Comparison of ENCODE assay signal across 25 mouse cellular contexts in genomic region chr4:24799037-24799436, GRCm38 (mm10). TPM values are rescaled to one million over a fixed set of nuclear protein-coding genes. Genes with fewer than 3 reads are reported as not detected.
A peak's percentile ranks its signal among the peaks of the same experiment; 100 is the strongest.
DNase-seq lines count a peak whose midpoint lies in the region; ATAC-seq lines count a peak whose summit lies in the region.
"Had no signal": no experiment of that assay in that cellular context is flagged by ENCODE, and none has a peak within 500 bp of the region (broad histone marks: within the 10 kb centered on the region; RNA-seq: fewer than 3 reads in every experiment).

No protein-coding gene starts in this region.

- no peaks in the 10 kb centered on the region for H3K36me3 ChIP-seq in neural tube, embryonic 13.5 days
- H3K36me3 ChIP-seq: embryonic facial prominence, embryonic 10.5 days; heart, embryonic 13.5 days; limb, embryonic 13.5 days; lung, embryonic 15.5 days had no signal

- ATAC-seq in frontal cortex, adult (ENCODE audit: low TSS enrichment), result peak; percentile 83
- 0 out of 2 replicates have a peak, but pooled peaks have one; percentile 48 for ATAC-seq in neural tube, embryonic 13.5 days (ENCODE audit: low read depth)
- ATAC-seq: hindbrain, postnatal 0 days; midbrain, embryonic 16.5 days; Patski had no signal

- H3K9ac ChIP-seq in neural tube, embryonic 13.5 days, result no peak overlapping the region
- H3K9ac ChIP-seq: heart, embryonic 13.5 days; limb, embryonic 13.5 days; liver, embryonic 14.5 days; lung, embryonic 15.5 days had no signal

- DNase-seq in frontal cortex, postnatal 25 days (ENCODE audit: low spot score in 2 of 2), result no peak
- DNase-seq in neural tube, embryonic 10.5 days (ENCODE audit: extremely low spot score, low spot score), result no peak
- peak; percentile 12 to 61 for DNase-seq in left cerebral cortex, postnatal 14 days (ENCODE audit: low spot score in 2 of 2)
- DNase-seq in right cerebral cortex, postnatal 36 days (ENCODE audit: low spot score in 2 of 2), result peak; percentile 19 to 47
- no peak for DNase-seq in adrenal gland, postnatal 4 days (ENCODE audit: low spot score in 2 of 2)
- no peak for DNase-seq in adrenal gland, postnatal 14 days
- DNase-seq: adrenal gland, postnatal 36 days; cerebellum, adult 8-10 months; gastrocnemius, postnatal 10 days; heart, adult 18-20 months; kidney, adult 8-10 months; kidney, postnatal 14 days; lung, postnatal 4 days; thymus, postnatal 14 days had no signal

- peaks cover 6% of the 10 kb centered on the region for H3K4me1 ChIP-seq in neural tube, embryonic 13.5 days (replicated peaks)
- H3K4me1 ChIP-seq: embryonic facial prominence, embryonic 10.5 days; lung, embryonic 15.5 days had no signal

- H3K4me3 ChIP-seq in neural tube, embryonic 13.5 days, result no peak overlapping the region
- H3K4me3 ChIP-seq: embryonic facial prominence, embryonic 10.5 days; heart, embryonic 13.5 days; limb, embryonic 13.5 days; lung, embryonic 15.5 days had no signal

- H3K4me2 ChIP-seq in neural tube, embryonic 13.5 days, result no peak overlapping the region
- H3K4me2 ChIP-seq: heart, embryonic 13.5 days; limb, embryonic 13.5 days; lung, embryonic 15.5 days had no signal

- no peak overlapping the region for H3K27ac ChIP-seq in neural tube, embryonic 13.5 days (replicated peaks)
- H3K27ac ChIP-seq: embryonic facial prominence, embryonic 10.5 days; heart, embryonic 13.5 days; hindbrain, postnatal 0 days; liver, embryonic 14.5 days; lung, embryonic 15.5 days had no signal

- WGBS in neural tube, embryonic 13.5 days, result 75% methylated on average over 6 of the region's 6 CpGs

- H3K27me3 ChIP-seq in neural tube, embryonic 13.5 days, result no peaks in the 10 kb centered on the region
- H3K27me3 ChIP-seq: heart, embryonic 13.5 days; limb, embryonic 13.5 days; lung, embryonic 15.5 days had no signal

- intact Hi-C loops in left cerebral cortex, postnatal 14 days (cut with DNase I), result no loop called here

- H3K9me3 ChIP-seq in neural tube, embryonic 13.5 days, result no peaks in the 10 kb centered on the region
- H3K9me3 ChIP-seq: embryonic facial prominence, embryonic 10.5 days; heart, embryonic 13.5 days; limb, embryonic 13.5 days; lung, embryonic 15.5 days had no signal

RNA-seq across cellular contexts. Expression of gene Klhl32, which starts 51.9 kb away (rescaled TPM):
- polyA plus RNA-seq in neural tube, embryonic 13.5 days (2015; fragmentation: Nextera tagmentation; extraction: Ambion mirVana), result 23.5 and 24.3 TPM in 2 replicates
- total RNA-seq in left cerebral cortex, postnatal 14 days (2021), result 10 to 100 TPM; 17.1 to 18.8 TPM
- total RNA-seq in adrenal gland, postnatal 4 days (2021), result 1 to 10 TPM; 6.2 to 7.6 TPM
- total RNA-seq in adrenal gland, postnatal 14 days (2021), result 3.4 and 3.5 TPM in 2 replicates
- total RNA-seq: common myeloid progenitor, adult 5-6 weeks had no signal

Comparison
In these comparisons a context has a peak if more than half of its experiments do, and no peak if none do; other contexts are left out.
1. DNase-seq: peak in left cerebral cortex, postnatal 14 days (2 of 2) and right cerebral cortex, postnatal 36 days (2 of 2); none in frontal cortex, postnatal 25 days (0 of 2), neural tube, embryonic 10.5 days (single experiment), adrenal gland, postnatal 4 days (0 of 2) and adrenal gland, postnatal 14 days (single experiment).